Comparison of ENCODE assay signal across 7 mouse cellular contexts in genomic region chr9:89910741-89911444, GRCm38 (mm10). TPM values are rescaled to one million over a fixed set of nuclear protein-coding genes. Genes with fewer than 3 reads are reported as not detected.
DNase-seq lines count a peak whose midpoint lies in the region; ATAC-seq and TF ChIP-seq lines count a peak whose summit lies in the region.

No protein-coding gene starts in this region.

- peak overlapping the region; percentile 87 for H3K4me2 ChIP-seq in hindbrain, embryonic 11.5 days (replicated peaks; ENCODE audit: low read depth, low read length)
- H3K4me2 ChIP-seq in midbrain, embryonic 16.5 days (ENCODE audit: low read length) = peak overlapping the region; percentile 89

- intact Hi-C loops in left cerebral cortex, adult 2 months (cut with DNase I) = loop anchor here (10.0 kb wide), 1 partner anchor 176 kb away; the partner anchor contains the start of gene Ankrd34c
- intact Hi-C loops in left cerebral cortex, postnatal 25 days (cut with DNase I) = no loop called here
- intact Hi-C loops in gastrocnemius, postnatal 36 days (cut with DNase I) = no loop called here

- H3K9me3 ChIP-seq in hindbrain, embryonic 11.5 days (ENCODE audit: control insufficient read depth, low read length) = no peaks in the 10 kb centered on the region
- no peaks in the 10 kb centered on the region for H3K9me3 ChIP-seq in midbrain, embryonic 16.5 days (replicated peaks; ENCODE audit: control insufficient read depth, low read length, poor library complexity, severe bottlenecking)

- TF ChIP-seq CTCF in left cerebral cortex, adult 2 months (IDR thresholded peaks at IDR 0.05) = no peak

- H3K9ac ChIP-seq in hindbrain, embryonic 11.5 days (ENCODE audit: low read depth, low read length) = 0 out of 2 replicates have a peak overlapping the region, but pooled peaks have one; percentile 2
- peak overlapping the region; percentile 45 for H3K9ac ChIP-seq in midbrain, embryonic 16.5 days (ENCODE audit: low read depth, low read length)

- peak overlapping the region; percentile 60 for H3K4me3 ChIP-seq in left cerebral cortex, adult 2 months
- H3K4me3 ChIP-seq in hindbrain, embryonic 11.5 days (ENCODE audit: low read depth, low read length) = peak overlapping the region; percentile 12; the same call in 1 of the 2 replicates
- peak overlapping the region; percentile 56 for H3K4me3 ChIP-seq in midbrain, embryonic 16.5 days (ENCODE audit: low read depth, low read length)

- H3K4me1 ChIP-seq in hindbrain, embryonic 11.5 days (replicated peaks; ENCODE audit: control insufficient read depth, insufficient read depth, low read length) = peaks cover 5% of the 10 kb centered on the region; the same call in 1 of the 2 replicates
- H3K4me1 ChIP-seq in midbrain, embryonic 16.5 days (ENCODE audit: control insufficient read depth, insufficient read depth, low read length) = peaks cover 10% of the 10 kb centered on the region

- DNase-seq in left cerebral cortex, adult 2 months (ENCODE audit: extremely low spot score in 1 of 2, low spot score in 2 of 2) = no peak
- no peak for DNase-seq in left cerebral cortex, postnatal 25 days (ENCODE audit: low spot score in 2 of 2)
- peak; percentile 42 for DNase-seq in embryo, embryonic 9.5 days (ENCODE audit: extremely low spot score)
- peak; percentile 62 for DNase-seq in hindbrain, embryonic 11.5 days (ENCODE audit: low spot score)
- DNase-seq in gastrocnemius, postnatal 36 days = no peak
- no peak for DNase-seq in testis, postnatal 14 days (ENCODE audit: low spot score)

- H3K27ac ChIP-seq in left cerebral cortex, adult 2 months = peak overlapping the region; percentile 90
- no peak overlapping the region for H3K27ac ChIP-seq in hindbrain, embryonic 11.5 days (ENCODE audit: low read depth, low read length)
- H3K27ac ChIP-seq in midbrain, embryonic 16.5 days (ENCODE audit: low read length) = no peak overlapping the region

- H3K36me3 ChIP-seq in hindbrain, embryonic 11.5 days (ENCODE audit: control insufficient read depth, insufficient read depth, low read length) = no peaks in the 10 kb centered on the region
- H3K36me3 ChIP-seq in midbrain, embryonic 16.5 days (ENCODE audit: control insufficient read depth, insufficient read depth, low read length) = no peaks in the 10 kb centered on the region

- peak; percentile 48 for ATAC-seq in hindbrain, embryonic 11.5 days (ENCODE audit: low FRiP score)
- ATAC-seq in midbrain, embryonic 16.5 days = no peak

- under 1% methylated on average over 34 of the region's 34 CpGs for WGBS in hindbrain, embryonic 11.5 days
- under 1% methylated on average over 34 of the region's 34 CpGs for WGBS in midbrain, embryonic 16.5 days

- H3K27me3 ChIP-seq in hindbrain, embryonic 11.5 days (ENCODE audit: control insufficient read depth, insufficient read depth, low read length) = peaks cover 53% of the 10 kb centered on the region
- H3K27me3 ChIP-seq in midbrain, embryonic 16.5 days (ENCODE audit: control insufficient read depth, insufficient read depth, low read depth, low read length) = peaks cover 49% of the 10 kb centered on the region

RNA-seq across cellular contexts. Expression of gene Rasgrf1, which starts 1.2 kb away (rescaled TPM):
- total RNA-seq in left cerebral cortex, adult 2 months (2021) = 100 to 1,000 TPM; 273 to 297 TPM
- total RNA-seq in left cerebral cortex, postnatal 25 days (2021) = 100 to 1,000 TPM; 213 to 223 TPM
- 0.15 and 0.35 TPM in 2 replicates for polyA plus RNA-seq in hindbrain, embryonic 11.5 days (2014; fragmentation: Nextera tagmentation; extraction: Ambion mirVana)
- 5.6 and 9.9 TPM in 2 replicates for polyA plus RNA-seq in midbrain, embryonic 16.5 days (2015; fragmentation: Nextera tagmentation; extraction: Ambion mirVana)
- total RNA-seq in gastrocnemius, postnatal 36 days (2021) = not detected

Comparison
In these comparisons a context has a peak if more than half of its experiments do, and no peak if none do; other contexts are left out.
1. DNase-seq: peak in embryo, embryonic 9.5 days (single experiment) and hindbrain, embryonic 11.5 days (single experiment); none in left cerebral cortex, adult 2 months (0 of 2), left cerebral cortex, postnatal 25 days (0 of 2), gastrocnemius, postnatal 36 days (0 of 2) and testis, postnatal 14 days (single experiment).
2. RNA of gene Rasgrf1, which starts 1.2 kb away (total RNA-seq): 273 to 297 TPM in left cerebral cortex, adult 2 months and 213 to 223 TPM in left cerebral cortex, postnatal 25 days; not detected in gastrocnemius, postnatal 36 days; every median in the first group is over 100 times any median in the second.
3. Peak in every context shown above with its lines, with median percentiles within 50 percentile points of each other: H3K4me3 ChIP-seq.